Mouse (Mus musculus) liver, postnatal 0 days (tissue): Measurements from ENCODE around the gene Arpc3. TPM values are rescaled to one million over a fixed set of nuclear protein-coding genes. Genes with fewer than 3 reads are reported as not detected.
"Not testable (repeated sequence)": the region's sequence is repeated elsewhere in the genome, so short reads cannot be mapped to it uniquely, and the experiment has no call there.

Source experiments
- ATAC-seq: fragments of 200-750 bp; cut with Nextera tagmentation; 2 replicates; pipeline ENCODE4 v1.8.0; 2017; ENCODE audit warnings: mild to moderate bottlenecking, moderate library complexity
- DNase-seq: peaks from one replicate; pipeline ENCODE4 v3.0.0-alpha.2; 2016
- H3K27ac ChIP-seq: fragments of 300-500 bp; sonication (generic); 2 replicates; pipeline ENCODE4 v1.5.1; 2014; ENCODE audit warnings: antibody characterized with exemption, moderate library complexity, mild to moderate bottlenecking, low read depth
- H3K27me3 ChIP-seq: fragments of 300-500 bp; sonication (generic); 2 replicates; pipeline ENCODE4 v1.6.1; 2014; ENCODE audit warnings: low read length, control low read depth, mixed read lengths; ENCODE audit not compliant: insufficient read depth
- H3K36me3 ChIP-seq: fragments of 300-500 bp; sonication (generic); replicated peaks from 2 replicates; pipeline ENCODE4 v1.6.1; 2014; ENCODE audit warnings: mild to moderate bottlenecking, control low read depth, low read length, moderate library complexity, mixed read lengths; ENCODE audit not compliant: insufficient read depth
- H3K4me1 ChIP-seq: fragments of 300-500 bp; sonication (generic); 2 replicates; pipeline ENCODE4 v1.6.1; 2014; ENCODE audit warnings: antibody characterized with exemption, mild to moderate bottlenecking, control low read depth; ENCODE audit not compliant: insufficient read depth
- H3K4me2 ChIP-seq: fragments of 300-500 bp; sonication (generic); 2 replicates; pipeline ENCODE4 v1.6.1; 2014; ENCODE audit warnings: low read depth, mild to moderate bottlenecking, low read length, moderate library complexity, mixed read lengths
- H3K4me3 ChIP-seq: fragments of 300-500 bp; sonication (generic); 2 replicates; pipeline ENCODE4 v1.5.1; 2014; ENCODE audit warnings: low read depth, low read length
- H3K9ac ChIP-seq: fragments of 300-500 bp; sonication (generic); replicated peaks from 2 replicates; pipeline ENCODE4 v1.6.1; 2014; ENCODE audit warnings: mild to moderate bottlenecking, moderate library complexity
- H3K9me3 ChIP-seq: fragments of 300-500 bp; sonication (generic); 2 replicates; pipeline ENCODE4 v1.6.1; 2016; ENCODE audit warnings: mild to moderate bottlenecking, control low read depth, low read length, mixed read lengths
- CTCF ChIP-seq: sonication (generic); IDR thresholded peaks from 2 replicates; pipeline ENCODE4 v1.5.1; 2016; ENCODE audit warnings: antibody characterized with exemption, low read depth
- EP300 ChIP-seq: IDR thresholded peaks from 2 replicates; pipeline ENCODE4 v1.6.1; 2016; ENCODE audit warnings: antibody characterized with exemption, low read depth, mild to moderate bottlenecking
- WGBS: fragments of 180-500 bp; shearing (Covaris S2); extraction: QIAGEN DNeasy Blood & Tissue Kit; methylation state at CpG from one replicate; pipeline ENCODE4 v1.1.7; 2014; ENCODE audit not compliant: insufficient replicate concordance; 5-methylcytosine and 5-hydroxymethylcytosine counted together
- polyA plus RNA-seq: library from polyadenylated mRNA; unstranded; fragments of >200 nt; fragmentation: Nextera tagmentation; extraction: Ambion mirVana; gene quantifications from 2 replicates; pipeline ENCODE4 v1.2.1, GENCODE M21; 2015

Gene Arpc3
- polyA plus RNA-seq, 1 experiment from 2014 or later = 79.7 TPM

DNA sequence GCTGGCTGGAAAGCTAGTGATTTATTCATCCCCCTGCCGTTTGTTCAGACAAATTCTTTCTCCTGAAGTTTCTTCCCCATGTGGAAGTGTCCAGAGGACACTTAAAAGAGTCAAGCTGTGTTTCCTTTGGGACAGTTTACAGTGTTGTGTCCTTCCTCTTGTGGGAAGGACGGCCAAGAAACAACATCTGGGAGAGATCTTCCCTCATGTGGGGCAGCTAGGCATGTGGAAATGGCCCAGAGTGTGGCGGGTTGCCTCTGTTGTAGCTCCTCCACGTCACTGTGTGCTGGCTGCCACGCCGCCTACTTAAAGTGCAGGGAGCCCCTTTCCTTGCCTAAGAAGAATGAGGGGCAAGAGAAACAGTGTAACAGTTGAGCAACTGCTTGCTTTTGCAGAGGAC, 21.1 kb downstream of the Arpc3 start:
- 55% methylated on average over 6 of the region's 6 CpGs for WGBS
- ATAC-seq (no peak), DNase-seq (no peak)
- H3K27me3 ChIP-seq = no peaks in the 10 kb centered on the region
- H3K4me3 ChIP-seq = no peak overlapping the region
- no peaks in the 10 kb centered on the region for H3K9me3 ChIP-seq
- H3K4me2 ChIP-seq = no peak overlapping the region
- no peak overlapping the region for H3K9ac ChIP-seq
- 0 out of 2 replicates have a peak, but pooled peaks cover 2% of the 10 kb centered on the region for H3K36me3 ChIP-seq
- TF ChIP-seq EP300 (no peak), CTCF (no peak)
- no peaks in the 10 kb centered on the region for H3K4me1 ChIP-seq
- no peak overlapping the region for H3K27ac ChIP-seq

DNA sequence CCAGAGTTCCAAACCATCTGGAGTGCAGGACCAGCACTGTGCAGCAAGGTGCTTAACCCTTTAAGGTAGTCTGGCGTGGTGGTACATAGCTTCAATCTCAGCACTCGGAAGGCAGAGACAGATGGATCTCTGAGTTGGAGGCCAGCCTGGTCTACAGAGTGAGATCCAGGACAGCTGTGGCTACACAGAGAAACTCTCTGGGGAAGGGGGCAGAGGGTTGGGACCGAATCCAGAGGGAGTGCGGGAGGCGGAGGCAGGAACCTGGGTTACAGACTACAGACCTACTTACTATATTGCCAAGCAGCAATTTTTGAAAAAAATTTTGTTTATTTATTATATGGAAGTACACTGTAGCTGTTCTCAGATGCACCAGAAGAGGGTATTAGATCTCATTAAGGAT, 22.7 kb downstream of the Arpc3 start:
- DNase-seq = no peak
- no peak overlapping the region for H3K27ac ChIP-seq
- no peak overlapping the region for H3K4me2 ChIP-seq
- no peaks in the 10 kb centered on the region for H3K27me3 ChIP-seq
- no peak for ATAC-seq
- TF ChIP-seq EP300 = no peak
- TF ChIP-seq CTCF = no peak
- no peaks in the 10 kb centered on the region for H3K4me1 ChIP-seq
- no peak overlapping the region for H3K4me3 ChIP-seq
- no peaks in the 10 kb centered on the region for H3K9me3 ChIP-seq
- no peak overlapping the region for H3K9ac ChIP-seq
- WGBS = 90% methylated on average over 5 of the region's 5 CpGs
- H3K36me3 ChIP-seq = 0 out of 2 replicates have a peak, but pooled peaks cover 2% of the 10 kb centered on the region

DNA sequence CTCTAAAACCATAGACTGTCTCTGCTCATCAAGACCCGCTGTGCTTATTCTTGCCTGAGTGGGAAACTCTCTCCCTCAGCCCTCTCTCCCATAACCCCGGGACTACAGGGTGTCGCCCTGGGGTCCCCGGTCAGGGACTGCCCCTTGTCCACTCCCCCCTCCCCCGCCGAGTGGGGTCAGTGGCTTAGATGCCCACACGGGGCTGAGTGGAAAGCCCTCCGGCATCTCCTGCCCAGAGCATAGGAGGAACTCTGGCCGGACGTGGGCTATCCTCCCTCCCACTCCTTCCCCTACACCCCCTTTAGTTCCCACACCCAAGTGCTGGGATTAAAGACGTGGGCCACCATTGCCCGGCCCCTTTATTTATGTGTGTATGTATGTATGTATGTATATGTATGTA, 23.8 kb downstream of the Arpc3 start:
- WGBS = 81% methylated on average over 12 of the region's 12 CpGs
- ATAC-seq (no peak), DNase-seq (no peak)
- Histone ChIP-seq H3K27ac (no peak overlapping the region), H3K36me3 (no peaks in the 10 kb centered on the region), H3K9me3 (no peaks in the 10 kb centered on the region), H3K4me1 (no peaks in the 10 kb centered on the region), H3K27me3 (no peaks in the 10 kb centered on the region), H3K9ac (no peak overlapping the region), H3K4me3 (no peak overlapping the region), H3K4me2 (no peak overlapping the region)
- no peak for TF ChIP-seq CTCF

DNA sequence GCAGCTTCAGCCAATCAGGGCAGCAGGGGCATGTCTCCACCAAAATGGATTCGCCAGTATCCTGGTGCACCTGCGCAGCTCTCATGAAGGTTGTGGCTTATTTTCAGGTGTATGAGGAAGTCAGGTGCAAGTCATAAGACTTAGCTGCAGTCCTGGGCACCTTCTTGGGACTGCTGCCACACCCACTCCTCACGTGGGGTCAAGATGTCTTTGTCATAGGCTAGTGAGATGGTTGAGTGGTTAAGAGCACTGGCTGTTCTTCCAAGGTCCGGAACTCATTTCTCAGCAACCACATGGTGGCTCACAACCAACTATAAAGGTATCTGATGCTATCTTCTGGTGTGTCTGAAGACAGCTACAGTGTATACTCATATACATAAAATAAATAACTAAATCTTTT, 29.0 kb downstream of the Arpc3 start:
- not testable (repeated sequence) for H3K4me3 ChIP-seq, H3K4me2 ChIP-seq, H3K9ac ChIP-seq, H3K4me1 ChIP-seq, H3K36me3 ChIP-seq, H3K27ac ChIP-seq, DNase-seq, H3K9me3 ChIP-seq, ATAC-seq, H3K27me3 ChIP-seq
- 62% methylated on average over 4 of the region's 4 CpGs for WGBS

DNA sequence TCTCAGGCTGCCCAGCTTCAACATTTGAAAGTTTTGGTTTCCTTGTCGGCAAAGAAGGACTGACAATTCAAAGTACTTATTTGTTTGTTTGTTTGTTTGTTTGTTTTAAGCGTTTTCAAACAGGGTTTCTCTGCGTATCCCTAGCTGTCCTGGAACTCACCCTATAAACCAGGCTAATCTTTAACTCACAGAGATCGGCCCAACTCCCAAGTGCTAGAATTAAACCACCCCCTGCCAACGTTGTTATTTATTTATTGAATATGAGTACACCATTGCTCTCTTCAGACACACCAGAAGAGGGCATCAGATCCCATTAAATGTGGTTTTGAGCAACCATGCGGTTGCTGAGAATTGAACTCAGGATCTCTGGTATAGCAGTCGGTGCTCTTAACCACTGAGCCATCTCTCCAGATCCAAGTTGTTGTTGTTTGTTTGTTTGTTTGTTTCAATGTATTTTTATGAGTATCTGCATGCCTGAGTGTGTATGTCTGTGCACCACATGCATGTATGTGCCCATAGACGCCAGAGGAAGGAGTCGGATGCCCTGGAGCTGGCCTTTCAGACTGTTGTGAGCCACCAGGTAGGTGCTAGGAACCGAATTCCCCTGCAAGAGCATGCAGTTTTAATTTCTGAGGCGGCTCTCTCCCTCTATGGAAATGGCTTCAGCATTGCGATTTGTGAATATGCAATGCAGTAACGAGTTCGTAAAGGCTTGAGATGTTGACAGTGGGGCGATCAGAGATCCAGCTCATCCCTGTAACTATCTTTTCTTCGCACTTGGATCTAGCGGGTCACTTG, 29.8 kb downstream of the Arpc3 start, which contains the start of gene Anapc7:
Anapc7 (plus strand) TSS at position 423 of the 798 bp plus-strand sequence.
- Histone ChIP-seq H3K4me3 (peak within 1 kb of the TSS; percentile 80), H3K36me3 (no peaks in the 10 kb centered on the region; the same call in 1 of the 2 replicates), H3K27ac (peak within 1 kb of the TSS; percentile 77), H3K4me2 (peak within 1 kb of the TSS; percentile 81), H3K9ac (peak within 1 kb of the TSS; percentile 86), H3K4me1 (peaks cover 8% of the 10 kb centered on the region), H3K9me3 (no peaks in the 10 kb centered on the region), H3K27me3 (no peaks in the 10 kb centered on the region)
- DNase-seq = no peak
- peak; percentile 12 for ATAC-seq
- WGBS = 15% methylated on average over 17 of the region's 17 CpGs
- TF ChIP-seq CTCF = peak; percentile 41
- no peak for TF ChIP-seq EP300

DNA sequence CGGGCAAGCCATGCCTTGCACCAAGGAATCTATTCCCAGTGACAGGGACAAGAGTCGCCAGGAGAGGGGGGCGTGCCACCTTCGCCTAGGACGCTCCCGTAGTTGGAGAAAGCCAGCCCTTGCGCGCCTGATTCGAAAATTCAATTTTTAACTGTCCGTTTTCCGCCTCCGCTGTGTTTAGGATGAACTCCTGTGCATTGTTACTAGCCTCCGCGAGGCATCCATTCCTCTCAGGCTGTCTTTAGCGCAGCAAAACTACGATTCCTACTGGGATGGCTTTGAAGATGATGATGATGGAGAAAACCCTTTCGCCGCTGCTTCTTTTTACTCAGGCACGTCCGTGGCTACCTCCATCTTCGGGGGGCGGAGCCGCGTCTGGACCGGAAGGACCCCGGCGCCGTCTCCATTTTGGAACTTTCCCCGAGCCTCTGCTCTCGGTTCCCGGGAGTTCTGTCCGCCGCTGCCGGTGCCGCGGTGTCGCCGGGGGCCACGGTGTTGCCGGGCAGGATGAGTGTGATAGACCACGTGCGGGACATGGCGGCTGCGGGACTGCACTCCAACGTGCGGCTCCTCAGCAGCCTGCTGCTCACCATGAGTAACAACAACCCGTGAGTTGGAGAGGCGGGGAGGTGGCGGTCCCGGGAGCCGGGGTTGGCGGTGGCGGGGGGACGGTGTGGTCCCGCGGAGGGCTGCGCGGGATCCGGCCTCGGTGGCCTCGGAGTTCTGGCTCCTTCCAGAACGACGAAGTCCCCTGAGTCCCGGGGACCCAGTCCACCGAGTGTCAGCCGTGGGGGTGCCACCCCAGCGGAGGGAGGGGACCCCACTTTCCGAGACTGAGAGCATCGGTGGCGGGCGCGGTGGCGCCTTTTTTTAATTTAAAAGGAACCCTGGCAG, 30.6 kb downstream of the Arpc3 start:
- H3K27ac ChIP-seq = peak overlapping the region; percentile 77
- ATAC-seq (peak; percentile 90), DNase-seq (peak; percentile 92)
- peak overlapping the region; percentile 81 for H3K4me2 ChIP-seq
- H3K36me3 ChIP-seq = no peaks in the 10 kb centered on the region; the same call in 1 of the 2 replicates
- no peaks in the 10 kb centered on the region for H3K9me3 ChIP-seq
- H3K27me3 ChIP-seq = no peaks in the 10 kb centered on the region
- TF ChIP-seq EP300 (peak; percentile 80), CTCF (peak; percentile 33)
- WGBS = under 1% methylated on average over 73 of the region's 73 CpGs
- H3K4me3 ChIP-seq = peak overlapping the region; percentile 80
- H3K4me1 ChIP-seq = peaks cover 8% of the 10 kb centered on the region
- peak overlapping the region; percentile 86 for H3K9ac ChIP-seq
